Mouse (Mus musculus) bone marrow macrophage, adult 2 months (primary cell): ENCODE results near the gene Frem1.

Experiments
- CTCF ChIP-seq: IDR thresholded peaks from 2 replicates; pipeline ENCODE4 v1.5.1; 2012; ENCODE audit warnings: low read depth, mild to moderate bottlenecking, low read length, moderate library complexity
- POLR2A ChIP-seq: IDR thresholded peaks from 2 replicates; pipeline ENCODE4 v1.6.1; 2012; ENCODE audit warnings: mild to moderate bottlenecking, low read depth, low read length, borderline replicate concordance

DNA sequence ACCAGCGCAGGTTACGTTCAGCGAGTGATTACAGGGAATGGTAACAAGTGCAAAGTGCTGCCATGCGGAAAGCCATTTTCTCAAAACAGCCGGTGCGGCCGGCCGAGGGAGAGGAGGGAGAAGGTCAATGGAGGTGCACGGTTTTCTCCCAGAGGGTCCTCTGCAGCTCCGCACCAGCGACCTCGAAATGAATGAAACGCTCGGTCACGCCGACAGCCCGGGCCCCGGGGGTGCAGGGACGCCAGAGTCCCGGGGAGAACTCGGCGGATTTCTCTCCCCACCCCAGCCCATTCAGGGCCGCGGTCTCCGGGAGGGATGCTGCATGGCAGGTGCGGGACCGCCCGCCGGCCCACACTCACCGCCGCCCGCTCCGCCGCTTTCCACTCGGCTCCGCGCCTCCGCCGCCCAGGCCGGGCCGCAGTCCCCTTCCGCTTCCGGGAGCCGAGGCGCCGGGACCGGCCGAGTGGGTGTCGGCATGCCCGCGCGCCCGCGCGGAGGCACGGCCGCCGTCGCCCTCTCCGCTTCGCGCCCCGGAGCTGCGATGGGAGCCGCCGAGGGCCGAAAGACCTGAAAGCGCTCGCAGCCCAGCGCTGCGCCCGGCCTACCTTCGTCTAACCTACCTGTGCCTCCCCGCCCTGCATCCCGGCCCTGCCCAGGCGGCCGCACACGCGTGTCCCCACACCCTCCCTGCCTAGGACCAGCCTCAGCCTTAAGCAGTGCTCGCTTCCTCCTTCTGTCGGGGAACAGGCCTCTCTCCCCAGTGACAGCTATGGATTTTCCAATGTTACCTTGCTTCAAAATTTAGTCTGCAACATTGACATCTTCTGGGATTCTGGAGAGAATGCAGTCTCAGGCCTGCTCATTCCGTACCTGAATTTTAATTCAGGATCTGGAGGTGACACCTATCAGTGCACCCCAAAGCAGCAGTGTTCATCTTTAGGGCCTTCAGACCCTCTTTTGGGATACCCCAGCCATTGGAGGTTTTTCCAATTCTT, 192.7 kb downstream of the Frem1 start, which contains the start of gene Zdhhc21:
- no peak for TF ChIP-seq CTCF
- TF ChIP-seq POLR2A, result no peak; the same call in 1 of the 2 replicates
